Mouse (Mus musculus): ENCODE measurements around the gene Frs2. TPM values are rescaled to one million over a fixed set of nuclear protein-coding genes. Genes with fewer than 3 reads are reported as not detected.
"Not testable (repeated sequence)": the region's sequence is repeated elsewhere in the genome, so short reads cannot be mapped to it uniquely, and the experiment has no call there.

Frs2 gene
- total RNA-seq, 2 experiments from 2014 or later, result 33.2 to 35.6 TPM

DNA sequence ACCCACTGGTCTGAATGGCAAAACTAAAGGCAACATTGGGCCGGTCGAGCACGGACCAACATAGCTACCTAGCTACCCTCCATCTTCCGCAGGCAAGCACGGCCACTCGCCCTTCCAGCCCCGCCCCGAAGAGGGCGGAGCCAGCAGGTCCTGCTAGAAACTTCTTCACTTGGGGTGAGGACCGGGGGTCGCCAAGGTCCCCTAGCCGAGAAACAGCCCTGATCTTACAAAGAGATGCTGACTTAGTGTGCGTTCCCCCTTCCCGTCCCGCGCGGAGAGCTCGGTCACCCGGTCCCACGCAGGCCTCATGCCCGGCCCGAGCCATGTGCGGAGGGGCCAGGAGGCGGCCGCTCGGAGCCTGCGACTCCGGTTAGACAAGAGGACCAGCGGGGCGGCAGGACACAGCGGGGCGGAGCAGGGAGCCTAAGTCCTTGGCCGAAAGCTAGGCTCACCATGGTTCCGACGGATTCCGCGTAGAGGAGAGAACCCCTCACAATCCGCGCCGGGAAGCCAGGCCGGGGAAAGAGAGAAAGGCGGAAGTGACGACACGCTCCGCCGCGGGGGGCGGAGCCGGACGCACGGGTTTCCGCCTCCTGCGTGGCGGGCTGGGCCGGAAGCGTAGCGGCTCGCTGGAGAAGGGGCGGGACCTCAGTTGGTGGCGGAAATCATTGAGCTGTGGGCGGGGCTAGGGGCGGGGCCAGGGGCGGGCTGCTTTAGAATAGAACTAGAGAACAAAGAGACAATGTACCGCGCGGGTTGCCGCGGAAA is 84.9 kb downstream of the Frs2 start, which contains the start of gene Cct2:
Gene Cct2, minus strand, starts transcription at position 561 of the 768 bp plus-strand sequence.
- intact Hi-C loops (cut with DNase I), result loop anchor here (2.0 to 5.0 kb wide), 2 partner anchors 85 to 149 kb away; partner anchors contain the start of gene Frs2
- peak; percentile 84 to 87 for DNase-seq (ENCODE audit: low spot score in 2 of 2)

DNA sequence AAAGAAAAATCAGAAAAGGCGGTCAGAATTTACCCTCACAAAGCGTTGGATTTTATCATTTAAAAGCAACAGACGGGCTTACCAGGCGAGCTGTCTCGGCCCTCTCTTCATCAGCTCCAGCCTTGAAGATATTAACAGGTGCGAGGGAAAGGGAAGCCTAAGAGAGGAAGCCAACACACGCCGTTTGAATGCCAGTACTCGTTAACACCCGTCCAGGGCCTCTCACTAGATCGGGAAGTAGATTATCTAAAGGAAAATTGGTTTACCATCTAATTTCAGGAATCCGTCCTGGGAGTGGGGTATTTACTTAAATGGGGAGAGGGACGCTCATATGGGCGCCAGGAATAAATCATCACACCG is 85.5 kb downstream of the Frs2 start:
- intact Hi-C loops (cut with DNase I), result loop anchor here (2.0 to 5.0 kb wide), 2 partner anchors 86 to 149 kb away; partner anchors contain the start of gene Frs2
- no peak for DNase-seq (ENCODE audit: low spot score in 2 of 2)

DNA sequence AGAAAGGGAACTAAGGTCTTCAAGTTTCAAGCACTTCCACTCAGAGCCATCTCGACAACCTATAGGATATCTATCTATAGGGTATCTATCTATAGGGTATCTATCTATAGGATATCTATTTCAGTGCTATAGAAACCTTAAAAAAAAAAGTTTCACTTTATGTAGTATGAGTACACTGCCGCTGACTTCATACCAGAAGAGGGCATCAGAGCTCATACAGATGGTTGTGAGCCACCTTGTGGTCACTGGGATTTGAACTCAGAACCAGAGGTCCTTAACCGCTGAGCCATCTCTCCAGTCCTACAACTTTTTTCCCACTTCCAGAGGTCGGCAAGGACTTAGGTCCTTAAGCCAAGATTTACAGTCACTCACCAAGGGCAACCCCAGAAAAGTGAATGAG is 92.7 kb downstream of the Frs2 start:
- intact Hi-C loops (cut with DNase I), result no loop called here
- DNase-seq (ENCODE audit: low spot score in 2 of 2), result no peak

DNA sequence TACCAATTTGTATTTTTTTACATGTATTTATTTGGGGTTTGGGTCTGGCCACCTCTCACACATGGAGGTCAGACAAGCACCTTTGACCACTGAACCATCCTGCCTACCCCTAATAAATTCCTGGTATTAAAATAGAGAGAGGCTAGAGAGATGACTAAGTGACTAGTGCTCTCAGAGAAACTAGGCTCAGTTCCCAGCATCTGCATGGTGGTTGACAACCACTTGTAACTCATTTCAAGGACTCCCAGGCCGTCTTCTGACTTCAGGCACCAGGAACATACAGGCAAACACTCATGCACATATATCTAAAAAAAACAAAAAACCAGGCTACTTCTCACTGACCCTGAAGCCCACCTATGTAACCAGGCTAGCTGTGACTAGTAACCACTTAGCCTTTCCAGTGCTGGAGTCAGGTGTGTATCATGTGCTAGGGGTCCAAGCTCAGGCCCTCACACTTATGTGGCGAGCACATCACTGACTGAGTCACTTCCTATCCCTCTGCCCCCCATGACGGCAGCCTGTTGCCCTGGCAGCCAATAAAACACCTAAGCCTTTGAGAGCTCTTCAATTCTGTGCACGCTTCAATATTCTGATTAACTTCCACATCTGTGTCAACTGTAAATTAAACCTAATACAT is 98.3 kb downstream of the Frs2 start:
- intact Hi-C loops (cut with DNase I), result no loop called here
- DNase-seq (ENCODE audit: low spot score in 2 of 2), result no peak

DNA sequence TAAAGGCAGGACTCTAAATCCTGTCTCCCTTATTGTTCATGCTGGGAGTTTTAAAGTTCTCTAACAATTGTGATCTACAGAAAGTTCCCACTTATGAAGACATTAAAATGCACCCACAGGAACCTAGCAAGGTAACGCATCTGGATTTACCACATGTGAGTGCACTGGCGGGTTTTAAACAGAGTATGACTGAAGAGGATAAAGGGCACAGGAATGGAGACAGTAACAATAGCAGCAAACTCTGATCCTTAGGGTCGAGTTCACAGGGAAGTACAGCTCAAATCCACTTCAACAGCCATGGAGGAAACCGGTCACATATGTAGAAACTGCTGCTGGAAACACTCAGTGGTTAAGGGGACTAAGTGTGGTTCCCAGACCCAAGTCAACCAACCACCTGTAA is 99.1 kb downstream of the Frs2 start:
- intact Hi-C loops (cut with DNase I), result no loop called here
- no peak for DNase-seq (ENCODE audit: low spot score in 2 of 2)

DNA sequence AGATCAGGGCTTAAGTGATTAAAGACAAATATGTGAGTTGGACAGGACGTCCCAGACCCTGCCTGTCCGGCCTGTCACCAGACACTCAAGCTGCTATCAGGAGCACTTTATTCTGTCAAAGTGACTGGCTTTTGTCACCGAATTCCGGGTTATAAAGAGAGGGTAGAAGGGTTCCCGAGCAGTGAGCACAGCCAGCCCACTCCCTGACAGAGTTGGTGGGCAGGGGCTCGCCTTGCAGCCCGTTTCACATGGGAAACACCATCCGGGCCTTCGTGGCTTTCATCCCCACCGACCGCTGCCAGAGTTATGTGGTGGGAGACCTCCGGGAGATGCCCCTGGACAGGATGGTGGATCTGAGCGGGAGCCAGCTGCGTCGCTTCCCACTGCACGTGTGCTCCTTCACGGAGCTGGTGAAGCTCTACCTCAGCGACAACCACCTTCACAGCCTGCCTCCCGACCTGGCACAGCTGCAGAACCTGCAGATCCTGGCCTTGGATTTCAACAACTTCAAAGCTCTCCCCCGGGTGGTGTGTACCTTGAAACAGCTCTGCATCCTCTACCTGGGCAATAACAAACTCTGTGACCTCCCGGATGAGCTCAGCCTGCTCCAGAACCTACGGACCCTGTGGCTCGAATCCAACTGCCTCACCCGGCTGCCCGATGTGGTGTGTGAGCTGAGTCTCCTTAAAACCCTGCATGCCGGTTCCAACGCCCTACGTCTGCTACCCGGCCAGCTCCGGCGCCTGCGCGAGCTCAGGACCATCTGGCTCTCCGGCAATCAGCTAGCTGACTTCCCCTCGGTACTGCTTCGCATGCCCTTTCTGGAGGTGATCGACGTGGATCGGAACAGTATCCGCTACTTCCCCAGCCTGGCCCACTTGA is 102.9 kb downstream of the Frs2 start, which contains the start of gene Lrrc10:
Gene Lrrc10, plus strand, starts transcription at position 167 of the 882 bp plus-strand sequence.
- peak; percentile 20 to 43 for DNase-seq (ENCODE audit: low spot score in 2 of 2)
- intact Hi-C loops (cut with DNase I), result no loop called here

DNA sequence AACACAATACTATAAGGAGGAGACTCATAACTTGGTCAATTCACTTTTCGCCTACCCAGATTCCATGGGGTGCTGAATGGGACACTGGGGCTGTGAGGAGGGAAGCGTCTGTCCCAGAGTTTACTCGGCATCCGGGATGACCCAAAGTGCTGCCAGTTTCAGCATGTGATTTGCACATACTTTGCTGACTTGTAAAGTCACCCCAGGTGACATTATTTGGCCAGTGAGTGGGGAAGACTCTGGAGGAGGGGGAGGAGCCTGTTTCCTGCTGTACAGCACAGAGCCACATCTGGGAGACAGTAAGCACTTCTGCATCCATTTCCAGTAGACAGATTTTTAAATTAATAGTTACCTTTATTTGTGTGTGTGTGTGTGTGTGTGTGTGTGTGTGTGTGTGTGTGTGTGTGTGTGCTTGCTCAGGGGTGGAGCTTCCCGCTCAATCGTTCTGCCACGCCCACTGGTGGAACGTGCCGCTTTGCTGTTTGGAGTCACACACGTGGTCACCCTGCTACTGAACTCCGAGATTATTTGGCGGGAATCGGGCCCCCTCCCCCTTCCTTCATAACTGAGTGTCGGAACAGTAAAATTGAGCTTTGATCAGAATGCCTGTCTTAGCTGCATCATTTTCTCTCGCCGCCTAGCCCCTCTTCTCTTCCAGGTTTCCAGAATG is 104.7 kb downstream of the Frs2 start:
- intact Hi-C loops (cut with DNase I); DNase-seq (ENCODE audit: low spot score in 2 of 2): not testable (repeated sequence)

DNA sequence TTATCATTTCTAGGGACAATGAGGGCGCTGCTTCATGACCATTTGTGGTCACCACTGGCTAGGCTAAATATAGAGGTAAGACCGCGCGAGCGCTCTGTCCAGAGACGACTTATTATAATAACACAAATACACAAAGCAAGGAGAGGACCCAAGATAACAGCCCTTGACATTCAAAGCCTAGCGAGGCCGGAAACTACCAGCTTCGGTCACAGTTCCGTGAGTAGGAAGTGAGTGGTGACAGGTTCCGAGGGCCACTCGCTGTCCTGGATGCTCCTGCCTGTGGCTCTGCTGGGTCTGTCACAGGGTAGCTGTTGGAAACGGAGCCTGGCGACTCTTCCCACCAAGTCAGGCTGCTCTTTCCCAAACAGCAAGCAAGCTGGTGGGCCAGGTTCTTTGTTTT is 106.0 kb downstream of the Frs2 start:
- no peak for DNase-seq (ENCODE audit: low spot score in 2 of 2)
- intact Hi-C loops (cut with DNase I), result no loop called here

DNA sequence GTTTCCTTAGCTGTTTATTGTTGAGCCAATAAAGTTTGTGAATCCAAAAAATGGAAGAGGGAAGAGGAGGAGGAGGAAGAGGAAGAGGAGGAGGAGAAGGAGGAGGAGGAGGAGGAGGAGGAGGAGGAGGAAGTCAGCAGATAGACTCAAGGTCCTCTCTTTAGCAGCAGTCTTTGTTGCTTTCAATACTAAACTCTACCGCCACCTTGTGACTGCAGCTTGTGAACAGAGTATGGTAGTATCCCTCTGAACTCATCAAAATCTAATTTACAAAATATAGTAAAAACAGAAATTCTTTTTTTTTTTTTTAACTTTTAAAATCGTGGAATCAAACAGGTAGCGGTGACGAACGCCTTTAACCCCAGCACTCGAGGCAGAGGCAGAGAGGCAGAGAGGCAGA is 108.0 kb downstream of the Frs2 start:
- no peak for DNase-seq (ENCODE audit: low spot score in 2 of 2)
- intact Hi-C loops (cut with DNase I), result no loop called here

DNA sequence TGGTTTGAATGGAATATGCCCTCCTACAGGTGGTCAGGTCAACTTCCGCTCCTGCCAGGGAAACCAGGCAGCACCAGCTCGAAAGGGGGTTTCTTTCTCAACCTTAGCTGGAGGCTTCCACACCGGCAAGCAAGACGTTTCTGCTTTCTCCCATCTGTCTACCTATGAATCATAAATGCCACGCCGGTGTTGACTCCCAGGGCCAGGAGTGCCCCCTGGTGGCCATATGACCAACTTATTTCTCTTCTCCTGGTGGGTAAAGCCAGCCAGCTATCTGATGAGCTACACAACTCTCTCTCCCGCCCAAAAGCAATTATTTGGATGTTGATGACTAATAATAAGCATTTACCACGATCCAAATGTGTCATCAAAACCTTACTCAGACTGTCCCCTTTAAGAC is 114.5 kb downstream of the Frs2 start:
- intact Hi-C loops (cut with DNase I), result no loop called here
- DNase-seq (ENCODE audit: low spot score in 2 of 2), result peak; percentile 58 to 71

DNA sequence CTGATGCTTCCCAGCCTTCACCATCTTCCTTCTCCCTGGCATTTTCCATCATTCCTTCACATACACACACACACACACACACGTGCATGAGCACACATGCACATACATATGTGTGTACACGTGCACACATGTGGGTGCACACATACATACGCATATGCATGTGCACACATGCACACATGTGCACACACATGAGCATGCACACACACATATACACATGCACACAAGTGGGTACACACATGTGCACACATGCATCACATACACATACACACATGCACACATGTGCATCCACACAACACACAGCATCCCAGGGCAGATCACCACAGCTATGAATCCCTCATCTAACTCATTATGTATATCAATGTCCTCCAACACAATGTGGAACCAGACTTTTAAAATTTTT is 117.2 kb downstream of the Frs2 start:
- DNase-seq (ENCODE audit: low spot score in 2 of 2), result no peak
- intact Hi-C loops (cut with DNase I), result no loop called here

DNA sequence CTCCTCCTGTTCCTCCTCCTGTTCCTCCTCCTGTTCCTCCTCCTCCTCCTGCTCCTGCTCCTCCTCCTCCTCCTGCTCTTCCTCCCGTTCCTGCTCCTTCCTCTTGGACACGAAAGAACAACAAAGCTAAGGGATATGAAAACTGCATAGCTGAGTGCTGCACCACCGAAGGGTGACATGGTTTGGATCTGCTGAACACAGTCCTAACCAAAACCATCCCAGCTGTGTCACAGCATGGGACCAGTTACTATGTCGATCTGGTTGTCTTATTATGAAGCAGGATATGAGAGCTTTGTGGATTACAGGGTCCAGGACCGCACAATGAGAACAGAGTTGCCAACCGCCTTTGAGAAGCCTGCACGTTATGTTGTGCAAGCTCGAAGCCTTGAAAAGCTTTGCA is 122.2 kb downstream of the Frs2 start:
- no peak for DNase-seq (ENCODE audit: low spot score in 2 of 2)
- intact Hi-C loops (cut with DNase I), result no loop called here

DNA sequence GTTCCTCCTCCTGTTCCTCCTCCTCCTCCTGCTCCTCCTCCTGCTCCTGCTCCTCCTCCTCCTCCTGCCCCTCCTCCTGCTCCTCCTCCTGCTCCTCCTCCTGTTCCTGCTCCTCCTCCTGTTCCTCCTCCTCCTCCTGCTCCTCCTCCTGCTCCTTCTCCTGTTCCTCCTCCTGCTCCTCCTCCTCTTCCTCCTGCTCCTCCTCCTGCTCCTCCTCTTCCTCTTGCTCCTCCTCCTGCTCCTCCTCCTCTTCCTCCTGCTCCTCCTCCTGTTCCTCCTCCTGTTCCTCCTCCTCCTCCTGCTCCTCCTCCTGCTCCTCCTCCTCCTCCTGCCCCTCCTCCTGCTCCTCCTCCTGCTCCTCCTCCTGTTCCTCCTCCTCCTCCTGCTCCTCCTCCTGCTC is 122.6 kb downstream of the Frs2 start:
- intact Hi-C loops (cut with DNase I); DNase-seq (ENCODE audit: low spot score in 2 of 2): not testable (repeated sequence)

DNA sequence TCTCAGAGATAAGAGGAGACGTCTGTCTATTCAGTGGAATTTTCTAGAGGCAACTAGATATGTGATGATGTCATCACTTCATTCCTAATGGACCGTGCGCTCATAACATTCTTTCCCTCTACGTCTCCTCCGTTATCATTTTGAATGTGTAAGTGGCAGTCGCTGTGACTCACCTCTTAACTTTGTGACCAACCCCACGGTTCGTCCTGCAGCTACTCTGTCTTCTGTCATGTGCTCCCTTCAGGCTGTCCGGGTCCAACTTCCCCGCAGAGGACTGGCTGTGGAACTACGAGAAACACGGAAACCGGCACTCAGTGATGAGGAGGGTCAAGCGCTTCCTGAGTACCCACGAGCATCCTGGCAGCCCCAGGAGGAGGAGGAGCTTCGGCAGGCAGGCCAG is 124.6 kb downstream of the Frs2 start:
- DNase-seq (ENCODE audit: low spot score in 2 of 2), result no peak
- intact Hi-C loops (cut with DNase I), result no loop called here

DNA sequence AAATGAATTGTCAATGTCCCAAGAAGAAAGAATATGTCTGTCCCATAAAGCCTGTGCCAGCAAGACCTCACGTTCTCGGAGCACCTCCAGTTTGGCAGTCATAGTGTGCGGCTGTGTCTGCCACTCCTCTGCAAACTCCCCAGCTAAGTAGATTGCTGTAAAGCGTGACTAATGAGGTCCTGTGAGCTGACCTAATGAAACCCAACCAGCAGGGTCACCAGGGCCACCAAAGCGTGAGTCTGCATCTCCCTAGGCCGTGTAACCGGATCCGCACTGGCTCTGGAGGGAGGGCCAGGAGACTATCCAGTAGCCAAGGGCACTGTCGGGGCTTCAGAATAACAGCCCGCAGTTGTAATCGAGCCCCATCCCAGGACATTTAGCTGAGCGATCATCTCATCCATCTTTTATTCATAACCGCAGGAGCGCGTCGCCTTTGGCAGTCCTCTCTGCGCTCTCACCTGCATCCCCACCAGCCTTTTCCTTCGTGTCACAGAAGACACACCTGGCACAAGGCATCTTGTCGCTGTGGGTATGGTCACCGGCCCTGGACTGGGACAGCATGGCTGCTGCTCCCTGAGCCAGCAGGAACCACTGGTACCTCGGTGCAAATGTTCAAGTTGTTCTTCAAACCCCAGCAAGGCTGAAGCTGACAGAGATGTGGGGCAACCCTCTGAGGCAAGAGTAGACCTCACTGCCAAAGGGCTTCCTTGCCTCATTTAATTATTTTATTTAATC is 127.1 kb downstream of the Frs2 start:
- intact Hi-C loops (cut with DNase I), result no loop called here
- DNase-seq (ENCODE audit: low spot score in 2 of 2), result no peak
